Mouse (Mus musculus) B cell, adult 2 months (primary cell): ENCODE results near the gene Olfr1036.
"Not testable (repeated sequence)": the region's sequence is repeated elsewhere in the genome, so short reads cannot be mapped to it uniquely, and the experiment has no call there.

Source experiments
- DNase-seq, 2 experiments: peaks; one replicate each; pipeline ENCODE4 v3.0.0; 2022

The Olfr1036 gene

DNA sequence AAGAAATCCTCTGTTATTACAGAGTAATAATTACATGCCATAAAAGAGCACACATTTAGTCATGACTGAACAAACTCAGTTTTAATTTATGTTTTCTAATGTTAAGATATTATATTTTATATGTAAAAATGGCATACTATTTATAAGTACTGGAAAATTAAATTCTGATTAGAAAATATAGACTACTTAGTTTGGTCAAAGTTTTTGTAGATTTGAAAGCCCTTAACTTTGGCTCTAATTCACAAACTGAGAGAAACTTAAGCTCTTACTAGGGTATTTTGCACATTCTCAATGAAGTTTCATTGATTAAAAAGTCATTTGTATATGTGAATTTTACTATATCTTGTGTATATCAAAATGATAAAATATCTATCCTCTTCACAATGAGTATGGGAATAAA is at the start of gene Olfr1036:
Olfr1036 (plus strand) TSS at position 301 of the 400 bp plus-strand sequence.
- DNase-seq: not testable (repeated sequence)

DNA sequence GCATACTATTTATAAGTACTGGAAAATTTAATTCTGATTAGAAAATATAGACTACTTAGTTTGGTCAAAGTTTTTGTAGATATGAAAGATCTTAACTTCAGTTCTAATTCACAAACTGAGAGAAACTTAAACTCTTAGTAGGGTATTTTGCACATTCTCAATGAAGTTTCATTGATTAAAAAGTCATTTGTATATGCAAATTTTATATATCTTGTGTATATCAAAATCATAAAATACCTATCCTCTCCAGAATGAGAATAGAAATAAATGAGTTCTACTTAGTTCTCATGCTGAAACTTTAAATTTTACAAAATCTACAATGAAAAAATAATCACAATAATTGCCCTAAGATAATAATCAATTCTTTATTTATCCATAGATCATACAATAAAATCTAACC is 28.2 kb upstream of the Olfr1036 start, which contains the start of gene Olfr1034:
Olfr1034 (plus strand) TSS at position 301 of the 400 bp plus-strand sequence.
- no peak for DNase-seq

DNA sequence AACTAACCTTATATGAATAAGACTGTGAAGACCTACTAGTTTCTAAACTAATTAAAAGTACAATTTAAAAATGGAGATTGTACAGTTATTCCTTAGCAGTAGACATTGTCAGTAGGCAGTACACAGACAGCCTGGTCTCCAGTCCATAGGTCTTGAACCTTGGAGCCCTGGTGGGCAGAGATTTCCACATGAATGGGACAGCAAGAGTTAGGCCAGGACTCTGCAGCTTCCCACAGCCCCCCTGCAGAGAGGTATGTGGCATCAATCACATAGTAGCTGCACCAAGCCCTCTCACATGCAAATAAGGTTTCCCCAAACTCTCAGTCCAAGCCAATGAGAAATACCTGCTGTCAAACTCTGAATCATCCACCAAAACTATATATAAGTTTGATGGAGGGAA is 23.0 kb upstream of the Olfr1036 start:
- not testable (repeated sequence) for DNase-seq

DNA sequence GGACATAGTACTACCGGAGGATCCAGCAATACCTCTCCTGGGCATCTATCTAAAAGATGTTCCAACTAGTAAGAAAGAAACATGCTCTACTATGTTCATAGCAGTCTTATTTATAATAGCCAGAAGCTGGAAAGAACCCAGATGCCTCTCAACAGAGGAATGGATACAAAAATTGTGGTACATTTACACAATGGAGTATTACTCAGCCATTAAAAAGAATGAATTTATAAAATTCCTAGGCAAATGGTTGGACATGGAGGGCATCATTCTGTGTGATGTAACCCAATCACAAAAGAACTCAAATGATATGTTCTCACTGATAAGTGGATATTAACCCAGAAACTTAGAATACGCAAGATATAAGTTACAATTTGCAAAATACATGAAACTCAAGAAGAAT is 10.0 kb upstream of the Olfr1036 start:
- DNase-seq: not testable (repeated sequence)

DNA sequence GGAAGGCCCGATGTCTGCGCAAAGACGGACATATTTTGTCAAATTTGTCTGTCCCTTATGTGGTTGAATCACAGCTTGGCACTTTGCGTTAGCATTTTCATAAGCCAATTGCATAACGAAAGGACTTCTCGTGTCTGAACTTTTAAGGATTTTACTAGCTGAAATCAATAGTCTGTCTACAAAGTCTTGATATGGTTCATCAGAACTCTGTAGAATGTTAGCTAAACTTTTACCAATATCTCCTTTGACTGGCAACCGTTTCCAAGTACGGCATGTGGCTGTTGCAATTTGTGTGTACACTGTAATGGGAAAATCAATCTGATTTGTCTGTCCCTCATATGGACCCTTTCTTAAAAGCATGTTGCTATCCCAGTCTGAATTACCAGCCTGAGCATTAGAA is 3.6 kb upstream of the Olfr1036 start:
- DNase-seq: no peak

DNA sequence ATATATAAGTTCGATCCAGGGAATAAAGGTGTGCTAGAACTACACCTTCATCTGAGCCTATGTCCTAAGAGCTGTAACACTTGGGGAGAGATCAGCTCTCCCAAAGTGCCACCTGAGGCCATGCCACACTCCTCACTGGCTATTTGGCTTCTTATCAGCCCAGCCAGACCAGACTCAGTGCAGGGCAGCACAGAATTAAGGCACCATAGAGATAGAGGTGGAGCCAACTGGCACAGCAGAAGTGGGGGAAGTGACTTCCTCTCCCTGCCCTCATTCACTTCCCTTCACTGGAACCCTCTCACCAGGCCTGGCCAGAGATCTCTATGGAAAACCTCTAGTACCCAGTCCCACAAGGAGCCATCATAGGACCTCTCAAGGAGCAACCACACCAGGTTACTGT is 6.7 kb downstream of the Olfr1036 start:
- not testable (repeated sequence) for DNase-seq

DNA sequence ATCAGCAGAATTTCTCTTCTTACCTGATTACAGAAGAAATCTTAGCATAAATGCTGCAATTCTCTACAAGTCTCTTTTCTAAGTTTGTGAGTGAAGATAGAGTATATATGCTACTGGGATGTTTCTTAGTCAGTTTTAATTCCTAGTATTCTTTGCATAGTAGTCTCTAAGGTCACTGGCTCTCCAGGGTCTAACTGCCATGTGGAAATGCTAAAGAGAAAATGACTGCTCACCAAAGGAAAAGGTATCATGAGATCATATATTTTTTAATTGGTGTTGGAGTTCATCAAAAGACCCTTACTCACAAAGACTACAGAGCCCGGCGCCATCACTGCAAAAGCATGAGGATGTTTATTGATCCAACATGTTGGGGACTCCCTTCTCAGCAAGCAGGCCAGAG is 13.5 kb downstream of the Olfr1036 start, which contains the start of gene Olfr1037:
Olfr1037 (minus strand) TSS at position 101 of the 400 bp plus-strand sequence.
- DNase-seq: no peak
